In genomic region chr6:101194386-101194925, GRCm38 (mm10) we compare ENCODE assay signal across 19 mouse cellular contexts.
DNase-seq lines count a peak whose midpoint lies in the region; ATAC-seq and TF ChIP-seq lines count a peak whose summit lies in the region.
"Had no signal": no experiment of that assay in that cellular context is flagged by ENCODE, and none has a peak within 500 bp of the region (broad histone marks: within the 10 kb centered on the region; RNA-seq: fewer than 3 reads in every experiment).

No protein-coding gene starts in this region.

- no peak overlapping the region for H3K4me3 ChIP-seq in kidney, postnatal 0 days (replicated peaks; ENCODE audit: low read depth, low read length)
- no peak overlapping the region for H3K4me3 ChIP-seq in hindbrain, embryonic 15.5 days
- H3K4me3 ChIP-seq in limb, embryonic 12.5 days (replicated peaks): no peak overlapping the region
- H3K4me3 ChIP-seq in neural tube, embryonic 13.5 days: no peak overlapping the region
- no peak overlapping the region for H3K4me3 ChIP-seq in cerebellum, adult 2 months (replicated peaks; ENCODE audit: insufficient read depth, low read depth, low read length)
- no peak overlapping the region for H3K4me3 ChIP-seq in embryonic facial prominence, embryonic 10.5 days
- H3K4me3 ChIP-seq: heart, embryonic 15.5 days; limb, embryonic 13.5 days had no signal

- no peaks in the 10 kb centered on the region for H3K27me3 ChIP-seq in kidney, postnatal 0 days (ENCODE audit: insufficient read depth, low read length)
- no peaks in the 10 kb centered on the region for H3K27me3 ChIP-seq in hindbrain, embryonic 15.5 days
- H3K27me3 ChIP-seq in limb, embryonic 12.5 days: peaks cover 14% of the 10 kb centered on the region
- H3K27me3 ChIP-seq in neural tube, embryonic 13.5 days: no peaks in the 10 kb centered on the region
- no peaks in the 10 kb centered on the region for H3K27me3 ChIP-seq in cerebellum, adult 2 months (ENCODE audit: control insufficient read depth, insufficient read depth, low read length)
- no peaks in the 10 kb centered on the region for H3K27me3 ChIP-seq in embryonic facial prominence, embryonic 10.5 days (replicated peaks; ENCODE audit: low read depth, poor library complexity, severe bottlenecking)

- H3K4me1 ChIP-seq in kidney, postnatal 0 days (replicated peaks; ENCODE audit: insufficient read depth, low read length): peaks cover 14% of the 10 kb centered on the region; the same call in 1 of the 2 replicates
- peaks cover 32% of the 10 kb centered on the region for H3K4me1 ChIP-seq in hindbrain, embryonic 15.5 days (replicated peaks)
- peaks cover 47% of the 10 kb centered on the region for H3K4me1 ChIP-seq in limb, embryonic 12.5 days (replicated peaks)
- peaks cover 62% of the 10 kb centered on the region for H3K4me1 ChIP-seq in neural tube, embryonic 13.5 days (replicated peaks)
- H3K4me1 ChIP-seq in cerebellum, adult 2 months (ENCODE audit: control insufficient read depth, insufficient read depth, low read length): peaks cover 3% of the 10 kb centered on the region
- H3K4me1 ChIP-seq in embryonic facial prominence, embryonic 10.5 days: peaks cover 41% of the 10 kb centered on the region

- no peak overlapping the region for H3K9ac ChIP-seq in kidney, postnatal 0 days (ENCODE audit: low read depth, low read length)
- no peak overlapping the region for H3K9ac ChIP-seq in hindbrain, embryonic 15.5 days
- H3K9ac ChIP-seq in limb, embryonic 12.5 days (replicated peaks): no peak overlapping the region
- H3K9ac ChIP-seq in neural tube, embryonic 13.5 days: 0 out of 2 replicates have a peak overlapping the region, but pooled peaks have one; percentile 46
- H3K9ac ChIP-seq: forebrain, postnatal 0 days; heart, embryonic 15.5 days; limb, embryonic 13.5 days; liver, embryonic 14.5 days had no signal

- DNase-seq in kidney, postnatal 0 days (ENCODE audit: low spot score): peak; percentile 59
- DNase-seq in kidney, adult 18-20 months: no peak
- DNase-seq in cerebellum, adult 2 months: no peak
- DNase-seq in adrenal gland, postnatal 36 days: no peak
- no peak for DNase-seq in embryonic facial prominence, embryonic 10.5 days (ENCODE audit: low spot score)
- DNase-seq: cerebellum, postnatal 10 days; embryo, embryonic 11 days; forebrain, postnatal 0 days; heart, adult 18-20 months; kidney, adult 8-10 months; right cerebral cortex, postnatal 4 days; thymus, postnatal 36 days had no signal

- H3K9me3 ChIP-seq in kidney, postnatal 0 days (replicated peaks; ENCODE audit: low read length): no peaks in the 10 kb centered on the region
- H3K9me3 ChIP-seq in hindbrain, embryonic 15.5 days: no peaks in the 10 kb centered on the region
- no peaks in the 10 kb centered on the region; the same call in 1 of the 2 replicates for H3K9me3 ChIP-seq in limb, embryonic 12.5 days
- H3K9me3 ChIP-seq in neural tube, embryonic 13.5 days: no peaks in the 10 kb centered on the region
- H3K9me3 ChIP-seq in embryonic facial prominence, embryonic 10.5 days: no peaks in the 10 kb centered on the region
- H3K9me3 ChIP-seq: heart, embryonic 15.5 days; limb, embryonic 13.5 days had no signal

- 21% methylated on average over 8 of the region's 8 CpGs for WGBS in kidney, postnatal 0 days
- WGBS in hindbrain, embryonic 15.5 days: 29% methylated on average over 8 of the region's 8 CpGs
- WGBS in limb, embryonic 12.5 days: 14% methylated on average over 8 of the region's 8 CpGs
- 31% methylated on average over 8 of the region's 8 CpGs for WGBS in neural tube, embryonic 13.5 days
- WGBS in cerebellum, adult 2 months: 58% methylated on average over 8 of the region's 8 CpGs
- 66% methylated on average over 8 of the region's 8 CpGs for WGBS in embryonic facial prominence, embryonic 10.5 days

- no peaks in the 10 kb centered on the region for H3K36me3 ChIP-seq in kidney, postnatal 0 days (ENCODE audit: insufficient read depth, low read length)
- H3K36me3 ChIP-seq in hindbrain, embryonic 15.5 days: no peaks in the 10 kb centered on the region
- peaks cover 12% of the 10 kb centered on the region; the same call in 1 of the 2 replicates for H3K36me3 ChIP-seq in limb, embryonic 12.5 days
- H3K36me3 ChIP-seq in neural tube, embryonic 13.5 days: peaks cover 9% of the 10 kb centered on the region; the same call in 1 of the 2 replicates
- H3K36me3 ChIP-seq in embryonic facial prominence, embryonic 10.5 days (replicated peaks): peaks cover 9% of the 10 kb centered on the region
- H3K36me3 ChIP-seq: heart, embryonic 15.5 days had no signal

- no peak for ATAC-seq in kidney, postnatal 0 days (replicated peaks; ENCODE audit: low FRiP score, low read depth)
- no peak for ATAC-seq in hindbrain, embryonic 15.5 days (ENCODE audit: low FRiP score, low read depth)
- no peak for ATAC-seq in limb, embryonic 12.5 days (ENCODE audit: insufficient number of reproducible peaks, insufficient read depth, low FRiP score, low TSS enrichment, low read depth)
- no peak for ATAC-seq in neural tube, embryonic 13.5 days (ENCODE audit: low read depth)
- ATAC-seq: forebrain, postnatal 0 days; Patski had no signal

- no peak for TF ChIP-seq CTCF in kidney, postnatal 0 days (IDR thresholded peaks at IDR 0.05; ENCODE audit: low read depth)
- no peak for TF ChIP-seq CTCF in cerebellum, adult 2 months (IDR thresholded peaks at IDR 0.05; ENCODE audit: borderline replicate concordance, insufficient read depth, low read depth, low read length)

- no peak for TF ChIP-seq POLR2A in cerebellum, adult 2 months (IDR thresholded peaks at IDR 0.05; ENCODE audit: borderline replicate concordance, insufficient read depth, low read length)

- no peak overlapping the region for H3K4me2 ChIP-seq in kidney, postnatal 0 days (ENCODE audit: low read length)
- peak overlapping the region; percentile 82 for H3K4me2 ChIP-seq in hindbrain, embryonic 15.5 days
- H3K4me2 ChIP-seq in limb, embryonic 12.5 days: no peak overlapping the region
- peak overlapping the region; percentile 77 for H3K4me2 ChIP-seq in neural tube, embryonic 13.5 days
- H3K4me2 ChIP-seq: heart, embryonic 15.5 days; limb, embryonic 13.5 days had no signal

- no peak overlapping the region for H3K27ac ChIP-seq in kidney, postnatal 0 days
- H3K27ac ChIP-seq in hindbrain, embryonic 15.5 days (replicated peaks): peak overlapping the region; percentile 30; the same call in 1 of the 2 replicates
- 0 out of 2 replicates have a peak overlapping the region, but pooled peaks have one; percentile 12 for H3K27ac ChIP-seq in limb, embryonic 12.5 days
- H3K27ac ChIP-seq in neural tube, embryonic 13.5 days (replicated peaks): peak overlapping the region; percentile 74; the same call in 1 of the 2 replicates
- H3K27ac ChIP-seq in cerebellum, adult 2 months (ENCODE audit: insufficient read depth, low read length): no peak overlapping the region
- H3K27ac ChIP-seq in embryonic facial prominence, embryonic 10.5 days (replicated peaks): no peak overlapping the region
- H3K27ac ChIP-seq: heart, embryonic 15.5 days; limb, embryonic 13.5 days; liver, embryonic 14.5 days had no signal

Comparison
In these comparisons a context has a peak if more than half of its experiments do, and no peak if none do; other contexts are left out.
1. H3K27ac ChIP-seq: peak in hindbrain, embryonic 15.5 days (single experiment), limb, embryonic 12.5 days (single experiment) and neural tube, embryonic 13.5 days (single experiment); none in kidney, postnatal 0 days (single experiment), cerebellum, adult 2 months (single experiment) and embryonic facial prominence, embryonic 10.5 days (single experiment).
2. H3K4me2 ChIP-seq: peak in hindbrain, embryonic 15.5 days (single experiment) and neural tube, embryonic 13.5 days (single experiment); none in kidney, postnatal 0 days (single experiment) and limb, embryonic 12.5 days (single experiment).